ENCODE assay signal across 13 mouse cellular contexts in genomic region chr3:67892768-67893167, GRCm38 (mm10). TPM values are rescaled to one million over a fixed set of nuclear protein-coding genes. Genes with fewer than 3 reads are reported as not detected.
DNase-seq lines count a peak whose midpoint lies in the region; ATAC-seq and TF ChIP-seq lines count a peak whose summit lies in the region.
"Had no signal": no experiment of that assay in that cellular context is flagged by ENCODE, and none has a peak within 500 bp of the region (broad histone marks: within the 10 kb centered on the region; RNA-seq: fewer than 3 reads in every experiment).

No protein-coding gene starts in this region.

- H3K9ac ChIP-seq in forebrain, embryonic 12.5 days: no peak overlapping the region
- 0 out of 2 replicates have a peak overlapping the region, but pooled peaks have one; percentile 54 for H3K9ac ChIP-seq in midbrain, postnatal 0 days (replicated peaks; ENCODE audit: low read length, poor library complexity, severe bottlenecking)
- H3K9ac ChIP-seq: heart, embryonic 15.5 days; stomach, embryonic 15.5 days had no signal

- H3K9me3 ChIP-seq in forebrain, embryonic 12.5 days: no peaks in the 10 kb centered on the region
- no peaks in the 10 kb centered on the region for H3K9me3 ChIP-seq in midbrain, postnatal 0 days (ENCODE audit: low read length)
- H3K9me3 ChIP-seq: heart, embryonic 15.5 days; stomach, embryonic 15.5 days had no signal

- H3K36me3 ChIP-seq in forebrain, embryonic 12.5 days (replicated peaks): no peaks in the 10 kb centered on the region
- no peaks in the 10 kb centered on the region for H3K36me3 ChIP-seq in midbrain, postnatal 0 days (ENCODE audit: insufficient read depth, low read length)
- H3K36me3 ChIP-seq: heart, embryonic 15.5 days; stomach, embryonic 15.5 days had no signal

- peak overlapping the region; percentile 45 for H3K4me2 ChIP-seq in forebrain, embryonic 12.5 days
- peak overlapping the region; percentile 57 for H3K4me2 ChIP-seq in midbrain, postnatal 0 days (ENCODE audit: low read depth, low read length, poor library complexity, severe bottlenecking)
- H3K4me2 ChIP-seq: heart, embryonic 15.5 days; stomach, embryonic 15.5 days had no signal

- peak; percentile 26 to 30 for DNase-seq in frontal cortex, postnatal 36 days (ENCODE audit: low spot score in 2 of 2)
- DNase-seq in frontal cortex, postnatal 25 days (ENCODE audit: low spot score in 2 of 2): no peak
- DNase-seq in layer of hippocampus, postnatal 25 days (ENCODE audit: extremely low spot score in 1 of 2, low spot score in 1 of 2): peak; percentile 13 to 20
- DNase-seq in midbrain, postnatal 0 days (ENCODE audit: low spot score): peak; percentile 26
- DNase-seq in heart, postnatal 25 days (ENCODE audit: low spot score): no peak
- DNase-seq in thymus, adult 18-20 months: no peak
- no peak for DNase-seq in thymus, postnatal 36 days
- DNase-seq: gastrocnemius, postnatal 25 days; kidney, adult 2 months had no signal

- peaks cover 17% of the 10 kb centered on the region for H3K4me1 ChIP-seq in forebrain, embryonic 12.5 days
- H3K4me1 ChIP-seq in midbrain, postnatal 0 days (ENCODE audit: insufficient read depth, low read length): no peaks in the 10 kb centered on the region
- H3K4me1 ChIP-seq: heart, embryonic 15.5 days; stomach, embryonic 15.5 days had no signal

- WGBS in forebrain, embryonic 12.5 days: 73% methylated on average over 10 of the region's 10 CpGs
- WGBS in midbrain, postnatal 0 days: 54% methylated on average over 10 of the region's 10 CpGs

- TF ChIP-seq CTCF in midbrain, postnatal 0 days (IDR thresholded peaks at IDR 0.05): no peak

- no peaks in the 10 kb centered on the region for H3K27me3 ChIP-seq in forebrain, embryonic 12.5 days
- H3K27me3 ChIP-seq in midbrain, postnatal 0 days (ENCODE audit: insufficient read depth, low read length): no peaks in the 10 kb centered on the region
- H3K27me3 ChIP-seq: heart, embryonic 15.5 days; stomach, embryonic 15.5 days had no signal

- ATAC-seq in forebrain, embryonic 12.5 days (ENCODE audit: low FRiP score): peak; percentile 64; the same call in 1 of the 2 replicates
- no peak for ATAC-seq in midbrain, postnatal 0 days (ENCODE audit: low FRiP score)

- peak overlapping the region; percentile 24 for H3K4me3 ChIP-seq in forebrain, embryonic 12.5 days (replicated peaks)
- peak overlapping the region; percentile 42 for H3K4me3 ChIP-seq in midbrain, postnatal 0 days (ENCODE audit: low read depth, low read length)
- H3K4me3 ChIP-seq: heart, embryonic 15.5 days; stomach, embryonic 15.5 days had no signal

- intact Hi-C loops in heart, postnatal 25 days (cut with DNase I): no loop called here

- peak overlapping the region; percentile 61; the same call in 1 of the 2 replicates for H3K27ac ChIP-seq in forebrain, embryonic 12.5 days
- H3K27ac ChIP-seq in midbrain, postnatal 0 days (ENCODE audit: low read depth, low read length): 0 out of 2 replicates have a peak overlapping the region, but pooled peaks have one; percentile 55
- H3K27ac ChIP-seq: heart, embryonic 15.5 days; stomach, embryonic 15.5 days had no signal

RNA-seq across cellular contexts. Expression of gene Iqschfp, which starts 0.7 kb away (rescaled TPM):
- 1.4 and 2.5 TPM in 2 replicates for polyA plus RNA-seq in forebrain, embryonic 12.5 days (2016; fragmentation: Nextera tagmentation; extraction: Ambion mirVana)
- 10 to 100 TPM; 11.6 to 12.9 TPM for total RNA-seq in layer of hippocampus, postnatal 25 days (2021)
- 5.7 and 12.5 TPM in 2 replicates for total RNA-seq in midbrain, postnatal 0 days (2014; rRNA removed)
- 3.9 and 4.5 TPM in 2 replicates for polyA plus RNA-seq in midbrain, postnatal 0 days (2015; fragmentation: Nextera tagmentation; extraction: Ambion mirVana)
- under 1 TPM in 1 of 2 experiments, not detected in 1; 0.28 TPM for total RNA-seq in heart, postnatal 25 days (2021)
- total RNA-seq: gastrocnemius, postnatal 25 days had no signal
- polyA plus RNA-seq: heart, embryonic 15.5 days; kidney, adult 2 months; lung, embryonic 16.5 days had no signal

RNA-seq across cellular contexts. Expression of gene Iqcj, which starts 0.7 kb away (rescaled TPM):
- 0.51 and 0.63 TPM in 2 replicates for polyA plus RNA-seq in forebrain, embryonic 12.5 days (2016; fragmentation: Nextera tagmentation; extraction: Ambion mirVana)
- 1 to 10 TPM; 4.1 to 5.8 TPM for total RNA-seq in layer of hippocampus, postnatal 25 days (2021)
- total RNA-seq in midbrain, postnatal 0 days (2014; rRNA removed): 0.47 and 1.5 TPM in 2 replicates
- polyA plus RNA-seq in midbrain, postnatal 0 days (2015; fragmentation: Nextera tagmentation; extraction: Ambion mirVana): 0.22 and 0.42 TPM in 2 replicates
- not detected for total RNA-seq in heart, postnatal 25 days (2021)
- total RNA-seq: gastrocnemius, postnatal 25 days had no signal
- polyA plus RNA-seq: heart, embryonic 15.5 days; kidney, adult 2 months; lung, embryonic 16.5 days; stomach, embryonic 15.5 days had no signal

Comparison
In these comparisons a context has a peak if more than half of its experiments do, and no peak if none do; other contexts are left out.
1. DNase-seq: peak in frontal cortex, postnatal 36 days (2 of 2), layer of hippocampus, postnatal 25 days (2 of 2) and midbrain, postnatal 0 days (single experiment); none in frontal cortex, postnatal 25 days (0 of 2), heart, postnatal 25 days (single experiment), thymus, adult 18-20 months (0 of 2) and thymus, postnatal 36 days (0 of 2).